Mouse (Mus musculus) heart, embryonic 12.5 days (tissue): Measurements from ENCODE around the gene Ugt1a2. TPM values are rescaled to one million over a fixed set of nuclear protein-coding genes. Genes with fewer than 3 reads are reported as not detected.

ENCODE experiments used
- ATAC-seq: fragments of 200-750 bp; cut with Nextera tagmentation; 2 replicates; pipeline ENCODE4 v1.8.0; 2017; ENCODE audit warnings: moderate TSS enrichment, moderate library complexity; ENCODE audit not compliant: insufficient number of reproducible peaks, low FRiP score
- H3K27ac ChIP-seq: fragments of 300-500 bp; sonication (generic); 2 replicates; pipeline ENCODE4 v1.5.1; 2016; ENCODE audit warnings: mild to moderate bottlenecking, moderate library complexity; ENCODE audit not compliant: poor library complexity, severe bottlenecking
- H3K27me3 ChIP-seq: fragments of 300-500 bp; sonication (generic); replicated peaks from 2 replicates; pipeline ENCODE4 v1.6.1; 2016; ENCODE audit warnings: mild to moderate bottlenecking, moderate library complexity
- H3K36me3 ChIP-seq: fragments of 300-500 bp; sonication (generic); 2 replicates; pipeline ENCODE4 v1.6.1; 2016; ENCODE audit warnings: mild to moderate bottlenecking, moderate library complexity
- H3K4me1 ChIP-seq: fragments of 300-500 bp; sonication (generic); replicated peaks from 2 replicates; pipeline ENCODE4 v1.6.1; 2016; ENCODE audit warnings: mild to moderate bottlenecking
- H3K4me2 ChIP-seq: fragments of 300-500 bp; sonication (generic); 2 replicates; pipeline ENCODE4 v1.6.1; 2016; ENCODE audit warnings: mild to moderate bottlenecking, moderate library complexity
- H3K4me3 ChIP-seq: fragments of 300-500 bp; sonication (generic); 2 replicates; pipeline ENCODE4 v1.5.1; 2016; ENCODE audit warnings: mild to moderate bottlenecking
- H3K9ac ChIP-seq: fragments of 300-500 bp; sonication (generic); 2 replicates; pipeline ENCODE4 v1.6.1; 2016; ENCODE audit warnings: mild to moderate bottlenecking, moderate library complexity
- H3K9me3 ChIP-seq: fragments of 300-500 bp; sonication (generic); replicated peaks from 2 replicates; pipeline ENCODE4 v1.6.1; 2016; ENCODE audit warnings: mild to moderate bottlenecking, moderate library complexity
- WGBS: fragments of 180-500 bp; shearing (Covaris S2); methylation state at CpG from one replicate; pipeline ENCODE4 v1.1.7; 2016; 5-methylcytosine and 5-hydroxymethylcytosine counted together
- polyA plus RNA-seq: library from polyadenylated mRNA; unstranded; fragments of >200 nt; fragmentation: Nextera tagmentation; extraction: Ambion mirVana; gene quantifications from 2 replicates; pipeline ENCODE4 v1.2.1, GENCODE M21; 2016

Gene Ugt1a2
- polyA plus RNA-seq, 1 experiment from 2014 or later: not detected

- WGBS: 48% methylated on average over 2 of the region's 2 CpGs
- H3K4me1 ChIP-seq: no peaks in the 10 kb centered on the region
- peaks cover 70% of the 10 kb centered on the region for H3K9me3 ChIP-seq
- no peak overlapping the region for H3K4me3 ChIP-seq
- H3K4me2 ChIP-seq: no peak overlapping the region
- no peaks in the 10 kb centered on the region for H3K36me3 ChIP-seq
- H3K27me3 ChIP-seq: no peaks in the 10 kb centered on the region
- no peak overlapping the region for H3K27ac ChIP-seq
- H3K9ac ChIP-seq: no peak overlapping the region
- no peak for ATAC-seq
Observed at GRCm38 (mm10) chr1:88227482-88227881, 27.1 kb downstream of the Ugt1a2 start.

DNA sequence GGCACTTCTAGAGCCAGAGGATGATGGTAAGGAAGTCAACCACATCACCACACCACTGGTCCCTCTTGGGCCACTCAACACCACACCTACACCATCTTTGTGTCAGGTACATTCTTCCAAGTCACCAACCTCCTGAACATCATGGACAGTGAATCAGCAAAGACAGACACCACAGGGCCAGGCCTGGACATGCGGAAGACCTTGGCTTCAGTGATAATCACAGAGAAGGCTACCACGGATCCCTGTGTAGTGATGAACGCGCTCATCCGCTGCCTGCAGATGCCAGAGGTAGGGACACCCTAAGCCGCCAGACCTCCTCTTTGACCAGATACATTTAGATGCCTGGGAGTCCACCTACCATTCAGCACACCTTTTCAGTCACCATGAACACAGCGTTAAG, 27.7 kb downstream of the Ugt1a2 start:
- ATAC-seq: no peak
- Histone ChIP-seq H3K4me2 (no peak overlapping the region), H3K4me1 (no peaks in the 10 kb centered on the region), H3K27ac (no peak overlapping the region), H3K9ac (no peak overlapping the region), H3K27me3 (no peaks in the 10 kb centered on the region), H3K36me3 (no peaks in the 10 kb centered on the region), H3K9me3 (peaks cover 76% of the 10 kb centered on the region), H3K4me3 (no peak overlapping the region)
- 62% methylated on average over 7 of the region's 7 CpGs for WGBS

DNA sequence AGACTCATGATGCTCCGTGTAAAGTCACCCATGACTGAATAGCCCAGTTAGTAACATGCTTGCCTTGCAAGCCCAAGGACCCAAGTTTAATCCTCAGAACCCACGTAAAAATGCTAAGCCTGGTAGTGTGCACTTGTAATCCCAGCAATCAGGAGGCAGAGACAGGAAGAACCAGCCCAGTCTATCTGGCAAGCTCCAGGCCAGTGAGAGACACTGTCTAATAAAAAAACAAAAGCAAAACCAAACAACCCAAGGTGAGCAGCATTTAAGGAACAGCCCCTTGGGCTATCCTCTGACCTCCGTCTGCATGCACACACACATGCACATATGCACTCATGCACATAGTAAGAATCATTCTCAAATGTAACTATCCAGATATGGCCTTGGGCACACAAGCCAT, 29.2 kb downstream of the Ugt1a2 start:
- 69% methylated on average over 3 of the region's 3 CpGs for WGBS
- ATAC-seq: no peak
- Histone ChIP-seq H3K9me3 (peaks cover 91% of the 10 kb centered on the region), H3K36me3 (no peaks in the 10 kb centered on the region), H3K4me2 (no peak overlapping the region), H3K4me3 (no peak overlapping the region), H3K27ac (no peak overlapping the region), H3K4me1 (no peaks in the 10 kb centered on the region), H3K27me3 (no peaks in the 10 kb centered on the region), H3K9ac (no peak overlapping the region)

DNA sequence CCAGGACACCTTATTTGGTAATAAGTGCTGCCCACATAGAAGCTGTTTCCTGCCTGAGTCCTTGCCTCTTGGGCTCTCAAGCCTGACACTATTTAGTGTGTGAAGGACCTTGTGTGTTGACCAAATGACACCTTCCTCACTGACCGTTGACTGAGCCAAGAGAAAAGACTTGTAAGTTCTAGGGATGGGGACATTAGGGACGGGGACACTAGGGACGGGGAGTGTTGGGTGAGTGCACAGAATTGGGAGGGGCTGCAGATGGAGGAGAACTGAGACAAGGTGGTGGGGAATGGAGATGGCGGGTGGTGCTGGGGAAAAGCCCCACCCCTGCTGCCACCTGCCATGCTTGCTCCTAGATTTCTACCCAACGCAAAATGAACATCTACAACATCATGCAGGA, 29.6 kb downstream of the Ugt1a2 start:
- Histone ChIP-seq H3K9ac (no peak overlapping the region), H3K4me1 (no peaks in the 10 kb centered on the region), H3K9me3 (peaks cover 95% of the 10 kb centered on the region), H3K4me2 (no peak overlapping the region), H3K4me3 (no peak overlapping the region), H3K36me3 (no peaks in the 10 kb centered on the region), H3K27me3 (no peaks in the 10 kb centered on the region), H3K27ac (no peak overlapping the region)
- 72% methylated on average over 5 of the region's 5 CpGs for WGBS
- ATAC-seq: no peak

GRCm38 (mm10) chr1:88230421-88230820, 30.0 kb downstream of the Ugt1a2 start:
- H3K27me3 ChIP-seq: no peaks in the 10 kb centered on the region
- WGBS: 67% methylated on average over 7 of the region's 7 CpGs
- H3K9me3 ChIP-seq: peaks cover 97% of the 10 kb centered on the region
- no peaks in the 10 kb centered on the region for H3K4me1 ChIP-seq
- no peak overlapping the region for H3K27ac ChIP-seq
- H3K36me3 ChIP-seq: no peaks in the 10 kb centered on the region
- no peak overlapping the region for H3K9ac ChIP-seq
- no peak overlapping the region for H3K4me2 ChIP-seq
- ATAC-seq: no peak
- H3K4me3 ChIP-seq: no peak overlapping the region

DNA sequence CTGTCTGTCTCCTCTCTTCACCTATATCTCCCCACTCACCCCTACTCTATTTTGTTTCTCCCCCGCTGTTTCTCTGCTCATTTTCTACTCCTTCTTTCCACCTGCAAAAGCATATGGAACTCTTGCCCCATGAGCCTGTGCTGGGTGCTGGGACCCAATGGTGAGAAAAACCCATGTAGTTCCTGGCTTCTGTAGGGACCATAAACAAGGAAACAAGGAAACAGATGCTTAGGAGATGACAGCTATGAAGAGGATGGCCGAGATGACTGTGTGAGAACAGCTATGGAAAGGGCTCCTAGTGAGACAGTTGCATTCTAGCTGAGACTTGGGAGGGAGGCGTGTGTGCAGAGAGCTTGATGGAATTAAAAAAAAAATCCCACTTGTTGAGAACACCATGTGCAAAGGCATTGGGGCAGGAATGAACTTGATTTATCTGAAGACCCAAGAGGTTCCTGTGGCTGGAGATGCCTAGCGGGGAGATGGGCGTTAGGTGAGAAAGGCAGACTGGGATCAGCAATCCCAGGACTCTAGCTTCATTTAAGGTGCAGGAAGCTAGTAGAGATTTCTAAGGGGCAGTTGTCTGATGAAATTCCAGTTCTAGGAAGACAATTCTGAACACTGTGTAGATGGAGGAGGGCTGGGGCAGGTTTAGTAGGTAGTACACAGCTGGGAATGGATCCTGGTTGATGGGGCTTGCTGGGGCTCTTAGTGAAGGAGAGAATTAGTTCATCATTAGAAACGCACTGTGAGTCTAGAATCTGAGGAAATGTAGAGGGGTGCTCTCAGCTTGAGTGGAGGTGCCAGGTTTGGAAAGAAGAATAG, 30.8 kb downstream of the Ugt1a2 start:
- ATAC-seq: no peak
- peaks cover 98% of the 10 kb centered on the region for H3K9me3 ChIP-seq
- H3K4me2 ChIP-seq: no peak overlapping the region
- WGBS: 65% methylated on average over 6 of the region's 6 CpGs
- no peak overlapping the region for H3K9ac ChIP-seq
- no peaks in the 10 kb centered on the region for H3K4me1 ChIP-seq
- H3K27me3 ChIP-seq: no peaks in the 10 kb centered on the region
- no peaks in the 10 kb centered on the region for H3K36me3 ChIP-seq
- H3K4me3 ChIP-seq: no peak overlapping the region
- H3K27ac ChIP-seq: no peak overlapping the region

DNA sequence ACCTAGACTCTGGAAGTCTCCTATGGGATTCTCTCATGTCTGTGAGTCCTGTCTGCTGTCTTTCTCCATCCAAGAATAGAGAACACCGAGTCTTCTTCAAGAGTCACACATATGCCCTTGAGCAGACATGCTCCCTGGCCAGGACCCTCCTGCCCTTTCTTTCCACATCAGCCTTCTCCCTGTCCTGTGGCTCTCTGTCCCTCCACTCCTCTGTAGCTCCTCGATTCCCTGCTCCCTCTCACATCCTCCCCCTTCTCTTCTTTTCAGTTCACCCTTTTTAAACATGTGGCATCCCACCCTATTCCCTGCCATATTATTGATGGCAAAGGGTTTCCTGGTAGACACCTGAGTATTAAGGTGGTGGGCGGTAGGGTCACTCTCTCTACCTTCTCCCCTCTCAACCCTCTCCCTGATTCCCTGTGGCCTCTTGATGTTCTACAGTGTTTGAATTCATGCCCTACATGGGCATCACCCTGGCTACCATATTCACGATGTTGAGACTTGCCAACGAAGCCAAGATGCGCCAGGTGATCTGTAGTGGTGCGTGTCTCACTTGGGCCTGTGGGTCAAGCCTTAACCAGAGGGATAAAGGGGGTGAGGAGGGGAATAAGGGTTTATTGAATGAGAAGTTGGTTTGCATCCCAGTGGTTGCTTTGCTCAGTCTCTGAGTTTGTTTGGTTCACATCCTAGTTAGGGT, 31.6 kb downstream of the Ugt1a2 start:
- Histone ChIP-seq H3K9me3 (peaks cover 96% of the 10 kb centered on the region), H3K27me3 (no peaks in the 10 kb centered on the region), H3K27ac (no peak overlapping the region), H3K4me1 (no peaks in the 10 kb centered on the region), H3K9ac (no peak overlapping the region), H3K36me3 (no peaks in the 10 kb centered on the region), H3K4me3 (no peak overlapping the region), H3K4me2 (no peak overlapping the region)
- WGBS: 59% methylated on average over 7 of the region's 7 CpGs
- ATAC-seq: no peak

- H3K27me3 ChIP-seq: no peaks in the 10 kb centered on the region
- H3K9me3 ChIP-seq: peaks cover 97% of the 10 kb centered on the region
- H3K4me1 ChIP-seq: no peaks in the 10 kb centered on the region
- no peak overlapping the region for H3K9ac ChIP-seq
- ATAC-seq: no peak
- H3K4me2 ChIP-seq: no peak overlapping the region
- no peak overlapping the region for H3K4me3 ChIP-seq
- H3K27ac ChIP-seq: no peak overlapping the region
- no peaks in the 10 kb centered on the region for H3K36me3 ChIP-seq
- 46% methylated on average over 3 of the region's 3 CpGs for WGBS
Observed at GRCm38 (mm10) chr1:88232664-88233380, 32.4 kb downstream of the Ugt1a2 start.

GRCm38 (mm10) chr1:88233421-88234247, 33.2 kb downstream of the Ugt1a2 start:
- Histone ChIP-seq H3K27me3 (no peaks in the 10 kb centered on the region), H3K9me3 (peaks cover 97% of the 10 kb centered on the region), H3K36me3 (no peaks in the 10 kb centered on the region), H3K4me3 (no peak overlapping the region), H3K27ac (no peak overlapping the region), H3K4me2 (no peak overlapping the region), H3K4me1 (no peaks in the 10 kb centered on the region), H3K9ac (no peak overlapping the region)
- 59% methylated on average over 14 of the region's 14 CpGs for WGBS
- no peak for ATAC-seq

- peaks cover 97% of the 10 kb centered on the region for H3K9me3 ChIP-seq
- H3K4me3 ChIP-seq: no peak overlapping the region
- no peaks in the 10 kb centered on the region for H3K27me3 ChIP-seq
- no peaks in the 10 kb centered on the region for H3K4me1 ChIP-seq
- no peak for ATAC-seq
- no peaks in the 10 kb centered on the region for H3K36me3 ChIP-seq
- no peak overlapping the region for H3K4me2 ChIP-seq
- whole genome bisulfite sequencing: 57% methylated on average over 4 of the region's 4 CpGs
- no peak overlapping the region for H3K27ac ChIP-seq
- H3K9ac ChIP-seq: no peak overlapping the region
Observed at GRCm38 (mm10) chr1:88234248-88234610, 33.8 kb downstream of the Ugt1a2 start.

DNA sequence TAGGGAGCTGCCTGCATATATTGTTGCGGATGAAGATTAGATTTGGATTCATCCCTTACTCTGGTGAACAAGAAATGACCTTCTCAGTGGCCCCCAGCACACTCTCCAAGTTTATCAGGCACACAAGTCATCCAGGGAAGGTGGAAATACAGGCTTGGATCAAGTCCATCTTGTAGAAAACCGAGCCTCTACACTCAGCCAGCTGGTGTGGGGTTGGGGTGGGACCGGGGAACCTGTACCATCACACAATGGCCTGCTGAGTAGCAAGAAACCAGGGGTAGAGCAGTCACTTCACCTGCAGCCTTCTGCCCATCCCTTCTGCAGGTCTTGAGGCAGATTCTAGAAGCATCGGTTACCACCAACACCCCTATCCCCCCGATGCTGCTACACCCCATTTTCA, 34.2 kb downstream of the Ugt1a2 start:
- no peak overlapping the region for H3K9ac ChIP-seq
- H3K4me3 ChIP-seq: no peak overlapping the region
- H3K4me1 ChIP-seq: no peaks in the 10 kb centered on the region
- no peaks in the 10 kb centered on the region for H3K36me3 ChIP-seq
- no peak for ATAC-seq
- H3K27ac ChIP-seq: no peak overlapping the region
- no peak overlapping the region for H3K4me2 ChIP-seq
- peaks cover 97% of the 10 kb centered on the region for H3K9me3 ChIP-seq
- H3K27me3 ChIP-seq: no peaks in the 10 kb centered on the region
- 44% methylated on average over 5 of the region's 5 CpGs for WGBS
